Mouse (Mus musculus) midbrain, embryonic 13.5 days (tissue): Measurements from ENCODE around the gene Cacna2d2. TPM values are rescaled to one million over a fixed set of nuclear protein-coding genes. Genes with fewer than 3 reads are reported as not detected.

Experiments used
- ATAC-seq: fragments of 200-750 bp; cut with Nextera tagmentation; 2 replicates; pipeline ENCODE4 v1.8.0; 2017; ENCODE audit warnings: mild to moderate bottlenecking, moderate TSS enrichment, moderate library complexity
- H3K27ac ChIP-seq: fragments of 300-500 bp; sonication (generic); 2 replicates; pipeline ENCODE4 v1.5.1; 2015; ENCODE audit warnings: inconsistent platforms, mild to moderate bottlenecking, moderate library complexity
- H3K27me3 ChIP-seq: fragments of 300-500 bp; sonication (generic); 2 replicates; pipeline ENCODE4 v1.6.1; 2015; ENCODE audit warnings: mild to moderate bottlenecking, inconsistent platforms
- H3K36me3 ChIP-seq: fragments of 300-500 bp; sonication (generic); 2 replicates; pipeline ENCODE4 v1.6.1; 2015; ENCODE audit warnings: mild to moderate bottlenecking, inconsistent platforms
- H3K4me1 ChIP-seq: fragments of 300-500 bp; sonication (generic); replicated peaks from 2 replicates; pipeline ENCODE4 v1.6.1; 2015; ENCODE audit warnings: inconsistent platforms
- H3K4me2 ChIP-seq: fragments of 300-500 bp; sonication (generic); replicated peaks from 2 replicates; pipeline ENCODE4 v1.6.1; 2015; ENCODE audit warnings: moderate library complexity, mild to moderate bottlenecking, inconsistent platforms
- H3K4me3 ChIP-seq: fragments of 300-500 bp; sonication (generic); replicated peaks from 2 replicates; pipeline ENCODE4 v1.5.1; 2015; ENCODE audit warnings: mild to moderate bottlenecking, inconsistent platforms
- H3K9ac ChIP-seq: fragments of 300-500 bp; sonication (generic); replicated peaks from 2 replicates; pipeline ENCODE4 v1.6.1; 2015; ENCODE audit warnings: mild to moderate bottlenecking, inconsistent platforms
- H3K9me3 ChIP-seq: fragments of 300-500 bp; sonication (generic); 2 replicates; pipeline ENCODE4 v1.6.1; 2016; ENCODE audit warnings: mild to moderate bottlenecking, inconsistent platforms
- WGBS: fragments of 180-500 bp; shearing (Covaris S2); methylation state at CpG from one replicate; pipeline ENCODE4 v1.1.7; 2015; 5-methylcytosine and 5-hydroxymethylcytosine counted together
- polyA plus RNA-seq: library from polyadenylated mRNA; unstranded; fragments of >200 nt; fragmentation: Nextera tagmentation; extraction: Ambion mirVana; gene quantifications from 2 replicates; pipeline ENCODE4 v1.2.1, GENCODE M21; 2015

Gene Cacna2d2
- polyA plus RNA-seq, 1 experiment from 2014 or later = 7.1 TPM

DNA sequence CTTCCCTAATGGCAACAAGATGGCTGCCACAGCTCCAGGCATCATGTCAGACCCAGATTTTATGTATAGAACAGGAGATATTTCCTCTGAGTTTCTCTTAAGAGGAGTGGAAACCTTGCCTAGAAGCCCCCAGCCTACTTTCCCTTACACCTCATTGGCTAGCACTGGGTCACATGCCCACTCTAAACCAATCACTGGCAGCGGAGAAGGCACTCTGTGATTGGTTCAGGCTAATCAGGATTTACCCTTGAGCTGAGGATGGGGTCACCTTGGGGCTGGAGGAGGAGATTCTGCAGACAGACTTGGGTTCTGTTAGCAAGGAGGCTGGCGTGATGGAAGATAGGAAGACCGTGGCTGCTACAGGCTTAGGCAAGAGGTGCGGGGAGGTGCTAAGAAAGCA, 10.0 kb downstream of the Cacna2d2 start:
- Histone ChIP-seq H3K27me3 (no peaks in the 10 kb centered on the region), H3K4me3 (no peak overlapping the region), H3K4me1 (peaks cover 14% of the 10 kb centered on the region), H3K36me3 (peaks cover 5% of the 10 kb centered on the region; the same call in 1 of the 2 replicates), H3K9ac (no peak overlapping the region), H3K27ac (no peak overlapping the region), H3K9me3 (no peaks in the 10 kb centered on the region), H3K4me2 (no peak overlapping the region)
- 88% methylated on average over 4 of the region's 4 CpGs for WGBS
- ATAC-seq = no peak

DNA sequence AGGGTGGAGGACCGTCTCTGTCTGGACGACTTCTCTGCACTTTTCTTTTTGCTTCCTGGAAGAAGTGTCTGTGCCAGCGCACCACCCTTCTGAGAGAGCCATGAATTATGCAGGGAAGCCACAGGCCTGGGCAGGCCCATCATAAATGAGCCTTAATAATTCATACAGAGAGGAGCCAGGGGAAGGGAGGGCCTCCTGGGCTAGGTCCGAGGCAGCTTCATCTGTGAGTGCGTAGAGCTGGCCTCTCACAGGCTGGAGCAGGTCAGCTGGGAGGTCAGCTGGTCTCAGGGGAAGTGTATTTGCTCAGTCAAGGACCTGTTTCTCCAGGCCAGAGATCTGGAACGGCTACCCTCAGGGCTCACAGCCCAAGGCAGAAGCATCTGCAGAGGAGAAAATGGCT, 17.7 kb downstream of the Cacna2d2 start:
- Histone ChIP-seq H3K27me3 (no peaks in the 10 kb centered on the region), H3K4me3 (no peak overlapping the region), H3K27ac (peak overlapping the region; percentile 61), H3K36me3 (peaks cover 4% of the 10 kb centered on the region; the same call in 1 of the 2 replicates), H3K4me1 (peaks cover 42% of the 10 kb centered on the region), H3K9ac (no peak overlapping the region), H3K9me3 (no peaks in the 10 kb centered on the region), H3K4me2 (no peak overlapping the region)
- whole genome bisulfite sequencing = 54% methylated on average over 6 of the region's 6 CpGs
- peak; percentile 83 for ATAC-seq

DNA sequence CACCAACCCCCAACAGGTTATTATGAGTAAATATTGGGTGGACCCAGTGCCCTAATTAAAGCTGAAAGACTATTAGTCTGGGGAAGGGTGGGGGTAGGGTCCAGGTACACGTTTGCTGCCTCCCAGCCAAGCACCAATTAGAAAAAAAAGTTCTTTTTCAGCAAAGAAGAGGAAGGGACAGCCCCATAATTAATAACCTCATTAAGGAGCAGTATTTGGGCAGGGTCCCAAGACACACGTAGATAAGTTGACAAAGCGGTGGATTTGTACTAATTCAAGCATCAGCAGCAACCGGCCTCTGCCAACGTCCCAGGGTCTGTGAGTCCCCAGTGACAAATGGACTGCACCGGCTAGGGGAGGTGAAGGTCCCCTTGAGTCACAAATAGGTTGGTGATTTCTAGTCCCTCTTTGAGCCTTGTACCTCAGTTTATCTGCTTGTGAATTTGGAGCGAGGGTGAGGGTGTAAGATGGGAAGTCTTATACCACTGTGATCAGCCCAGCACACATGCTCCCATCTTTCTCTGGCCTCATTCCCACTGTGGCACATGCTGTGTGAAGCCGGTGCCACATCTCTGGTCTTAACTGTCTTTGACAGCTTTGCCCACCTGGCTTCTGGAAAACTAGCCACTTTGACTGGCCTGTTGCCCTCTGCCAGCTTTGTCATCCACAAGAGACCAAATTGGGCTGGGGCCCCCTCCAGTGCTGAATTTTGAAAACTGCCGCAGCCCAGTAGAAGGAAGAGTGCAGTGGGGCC, 20.3 kb downstream of the Cacna2d2 start:
- ATAC-seq = no peak
- 85% methylated on average over 9 of the region's 9 CpGs for WGBS
- Histone ChIP-seq H3K9me3 (no peaks in the 10 kb centered on the region), H3K9ac (no peak overlapping the region), H3K4me3 (no peak overlapping the region), H3K4me2 (no peak overlapping the region), H3K36me3 (no peaks in the 10 kb centered on the region), H3K27ac (no peak overlapping the region), H3K27me3 (no peaks in the 10 kb centered on the region), H3K4me1 (peaks cover 64% of the 10 kb centered on the region)

DNA sequence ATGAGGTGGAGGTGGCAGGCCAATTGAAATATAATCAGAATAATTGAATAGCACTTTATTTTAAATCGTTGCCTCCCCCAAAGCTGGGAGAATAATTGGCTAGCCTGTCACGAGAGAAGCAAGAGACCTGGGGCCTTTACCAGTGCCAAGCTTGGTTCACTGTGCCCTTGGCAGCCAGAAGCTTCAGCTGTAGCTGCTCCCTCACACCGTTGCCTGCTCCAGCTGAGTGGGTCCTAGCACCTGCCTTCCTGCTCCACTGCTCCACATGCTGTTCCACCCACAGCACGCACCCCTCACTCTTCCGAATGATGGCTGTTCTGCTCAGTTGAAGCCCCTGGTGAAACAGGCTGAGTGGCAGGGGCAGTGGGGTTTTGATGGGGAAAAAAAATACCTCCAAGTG, 21.5 kb downstream of the Cacna2d2 start:
- H3K27ac ChIP-seq = no peak overlapping the region
- 78% methylated on average over 5 of the region's 5 CpGs for WGBS

DNA sequence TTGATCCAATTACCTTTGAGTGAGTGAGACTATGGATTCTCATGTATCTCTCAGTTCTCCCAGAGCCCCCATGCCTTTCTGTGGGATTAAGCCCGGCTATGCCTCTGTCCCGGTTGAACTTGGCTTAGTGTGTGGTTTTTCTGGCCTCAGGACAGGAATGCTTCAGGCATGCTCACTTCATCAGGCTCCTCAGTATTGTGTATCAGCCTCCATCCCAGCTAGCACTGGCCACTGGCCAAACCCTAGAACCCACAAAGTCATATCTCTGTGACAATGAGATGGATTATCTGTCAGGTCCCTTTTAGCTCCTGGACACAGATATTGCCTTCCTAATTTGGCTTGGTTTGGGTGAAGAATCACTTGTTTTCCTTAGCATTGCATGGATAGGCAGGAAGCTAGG, 23.5 kb downstream of the Cacna2d2 start:
- 47% methylated on average over 2 of the region's 2 CpGs for WGBS
- ATAC-seq = no peak

More for the DNA sequence above, 21.5 kb downstream of the Cacna2d2 start:
- no peak overlapping the region for H3K4me3 ChIP-seq
- no peaks in the 10 kb centered on the region for H3K36me3 ChIP-seq
- H3K4me2 ChIP-seq = no peak overlapping the region
- peaks cover 75% of the 10 kb centered on the region for H3K4me1 ChIP-seq
- H3K9me3 ChIP-seq = no peaks in the 10 kb centered on the region
- ATAC-seq = no peak
- no peak overlapping the region for H3K9ac ChIP-seq
- no peaks in the 10 kb centered on the region; the same call in 1 of the 2 replicates for H3K27me3 ChIP-seq

DNA sequence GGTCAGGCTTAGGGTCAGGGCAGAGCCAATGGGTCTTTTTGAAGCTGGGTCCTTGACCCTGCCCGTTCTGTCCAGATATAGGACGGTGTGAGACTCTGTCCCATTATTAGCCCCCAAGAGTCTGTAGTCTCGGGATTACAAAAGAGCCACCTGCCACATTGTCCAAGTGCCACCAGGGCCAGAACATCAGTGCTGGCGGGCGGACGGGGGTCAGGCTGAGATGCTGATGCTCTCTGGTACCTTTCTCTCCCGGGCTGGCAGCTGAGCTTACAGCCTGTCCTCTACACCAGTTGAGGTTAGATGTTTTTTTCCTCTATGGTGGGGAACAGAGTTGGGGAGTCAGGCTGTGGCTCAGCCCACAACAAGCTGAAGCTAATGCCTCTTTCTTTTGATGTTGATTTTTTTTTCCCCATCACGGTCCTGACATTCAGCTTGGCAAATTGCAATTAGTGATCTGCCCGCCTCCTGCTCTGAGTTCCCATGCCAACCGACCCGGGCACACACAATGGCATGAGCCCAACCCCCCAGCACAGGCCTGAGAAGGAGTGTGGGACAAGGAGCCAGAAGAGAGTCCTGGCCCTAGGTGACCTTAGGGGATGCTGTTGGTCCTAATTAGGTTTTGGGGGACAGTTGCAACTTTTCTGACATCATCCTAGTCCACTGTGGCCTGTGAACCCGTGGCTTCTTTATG, 25.2 kb downstream of the Cacna2d2 start:
- Histone ChIP-seq H3K36me3 (no peaks in the 10 kb centered on the region; the same call in 1 of the 2 replicates), H3K4me3 (no peak overlapping the region), H3K4me2 (no peak overlapping the region), H3K9me3 (no peaks in the 10 kb centered on the region), H3K27ac (peak overlapping the region; percentile 52; the same call in 1 of the 2 replicates), H3K9ac (no peak overlapping the region), H3K4me1 (peaks cover 90% of the 10 kb centered on the region), H3K27me3 (peaks cover 3% of the 10 kb centered on the region; the same call in 1 of the 2 replicates)
- 36% methylated on average over 12 of the region's 12 CpGs for WGBS
- ATAC-seq = no peak

More for the DNA sequence above, 23.5 kb downstream of the Cacna2d2 start:
- Histone ChIP-seq H3K4me1 (peaks cover 74% of the 10 kb centered on the region), H3K36me3 (no peaks in the 10 kb centered on the region; the same call in 1 of the 2 replicates), H3K4me3 (no peak overlapping the region), H3K9ac (no peak overlapping the region), H3K27me3 (peaks cover 3% of the 10 kb centered on the region; the same call in 1 of the 2 replicates), H3K9me3 (no peaks in the 10 kb centered on the region), H3K4me2 (no peak overlapping the region), H3K27ac (0 out of 2 replicates have a peak overlapping the region, but pooled peaks have one; percentile 9)

DNA sequence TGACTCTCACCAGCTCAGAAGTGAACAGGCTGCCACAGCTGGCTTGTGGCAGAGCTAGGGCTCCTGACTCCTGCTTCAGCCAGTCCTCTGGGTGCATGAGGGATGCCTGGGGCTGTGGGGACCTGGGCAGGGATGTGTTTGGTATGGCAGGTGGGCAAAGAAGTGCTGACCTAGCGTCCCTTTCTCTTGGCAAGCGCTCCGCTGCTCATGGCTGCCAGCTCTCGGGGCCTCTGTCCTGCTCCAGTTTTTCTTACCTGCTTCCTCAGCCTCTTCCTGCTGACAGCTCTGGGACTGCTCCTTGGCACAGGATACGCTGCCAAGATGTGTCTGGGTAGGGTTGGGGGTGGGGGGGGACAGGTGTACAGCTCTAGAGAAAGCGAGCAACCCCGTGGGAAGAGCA, 28.5 kb downstream of the Cacna2d2 start:
- no peak for ATAC-seq
- Histone ChIP-seq H3K36me3 (no peaks in the 10 kb centered on the region; the same call in 1 of the 2 replicates), H3K4me2 (no peak overlapping the region), H3K4me1 (peaks cover 90% of the 10 kb centered on the region), H3K27ac (0 out of 2 replicates have a peak overlapping the region, but pooled peaks have one; percentile 9), H3K27me3 (peaks cover 3% of the 10 kb centered on the region; the same call in 1 of the 2 replicates), H3K9ac (no peak overlapping the region), H3K4me3 (no peak overlapping the region), H3K9me3 (no peaks in the 10 kb centered on the region)
- 90% methylated on average over 7 of the region's 7 CpGs for WGBS

DNA sequence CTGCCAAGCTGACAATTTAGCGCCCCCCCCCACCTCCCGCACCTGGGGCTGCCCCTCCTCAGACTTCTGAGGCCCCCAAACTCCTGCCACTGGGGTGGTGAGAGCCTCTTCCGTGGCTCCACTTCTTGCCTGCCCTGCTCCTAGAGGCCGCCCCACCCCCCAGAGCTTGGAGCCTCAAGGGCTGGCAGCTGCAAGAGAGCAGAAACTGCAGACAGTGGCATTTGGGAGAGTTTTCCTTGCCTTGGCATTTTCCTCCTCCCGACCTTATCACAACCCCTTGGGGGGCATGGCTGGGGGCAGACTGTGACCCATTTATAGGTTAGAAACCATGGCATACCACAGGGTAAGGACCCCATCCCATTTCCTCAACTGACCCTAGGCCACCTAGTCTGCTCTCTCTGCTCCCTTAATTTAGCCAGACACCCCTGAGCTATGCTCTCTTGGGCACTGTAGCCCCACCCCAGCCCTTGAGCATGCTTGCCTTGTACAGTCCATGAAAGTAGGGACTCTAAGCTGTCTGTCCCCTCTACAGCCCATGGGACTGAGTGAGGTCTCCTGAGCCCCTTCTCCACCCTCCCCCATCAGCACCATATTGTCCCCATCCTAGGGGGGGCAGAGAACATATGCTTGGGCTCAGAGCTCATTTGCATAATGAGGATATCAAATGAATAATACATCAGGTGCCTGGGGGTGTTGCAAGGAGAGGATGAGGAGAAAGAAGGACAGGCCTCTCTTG, 29.2 kb downstream of the Cacna2d2 start:
- Histone ChIP-seq H3K4me1 (peaks cover 87% of the 10 kb centered on the region), H3K9me3 (no peaks in the 10 kb centered on the region), H3K4me3 (no peak overlapping the region), H3K27me3 (peaks cover 3% of the 10 kb centered on the region; the same call in 1 of the 2 replicates), H3K36me3 (no peaks in the 10 kb centered on the region; the same call in 1 of the 2 replicates), H3K27ac (no peak overlapping the region), H3K4me2 (no peak overlapping the region), H3K9ac (no peak overlapping the region)
- 48% methylated on average over 5 of the region's 5 CpGs for WGBS
- peak; percentile 47 for ATAC-seq

DNA sequence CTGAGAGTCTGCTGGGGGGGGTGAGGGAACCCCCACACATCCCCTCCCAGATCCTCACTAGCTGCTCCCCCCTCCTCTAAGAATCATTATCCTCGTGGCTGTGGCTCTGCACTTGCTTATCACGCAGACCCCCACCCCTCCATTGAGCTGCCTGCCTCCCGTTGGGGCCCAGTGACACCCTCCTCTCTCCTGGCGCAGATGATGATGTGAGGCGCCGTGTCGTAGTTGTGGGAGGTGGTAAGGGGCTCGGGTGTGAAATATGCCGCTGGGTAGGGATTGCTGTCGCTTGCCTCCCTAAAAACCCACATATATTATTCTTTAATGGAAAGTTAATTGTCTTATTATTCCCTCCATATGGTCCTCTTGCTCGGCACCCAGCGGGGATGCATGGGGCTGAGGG, 31.0 kb downstream of the Cacna2d2 start:
- Histone ChIP-seq H3K27ac (peak overlapping the region; percentile 54), H3K4me1 (peaks cover 88% of the 10 kb centered on the region), H3K36me3 (no peaks in the 10 kb centered on the region; the same call in 1 of the 2 replicates), H3K4me3 (no peak overlapping the region), H3K4me2 (0 out of 2 replicates have a peak overlapping the region, but pooled peaks have one; percentile 7), H3K9ac (peak overlapping the region; percentile 19; the same call in 1 of the 2 replicates), H3K27me3 (peaks cover 3% of the 10 kb centered on the region; the same call in 1 of the 2 replicates), H3K9me3 (no peaks in the 10 kb centered on the region)
- WGBS = 52% methylated on average over 12 of the region's 12 CpGs
- ATAC-seq = no peak

DNA sequence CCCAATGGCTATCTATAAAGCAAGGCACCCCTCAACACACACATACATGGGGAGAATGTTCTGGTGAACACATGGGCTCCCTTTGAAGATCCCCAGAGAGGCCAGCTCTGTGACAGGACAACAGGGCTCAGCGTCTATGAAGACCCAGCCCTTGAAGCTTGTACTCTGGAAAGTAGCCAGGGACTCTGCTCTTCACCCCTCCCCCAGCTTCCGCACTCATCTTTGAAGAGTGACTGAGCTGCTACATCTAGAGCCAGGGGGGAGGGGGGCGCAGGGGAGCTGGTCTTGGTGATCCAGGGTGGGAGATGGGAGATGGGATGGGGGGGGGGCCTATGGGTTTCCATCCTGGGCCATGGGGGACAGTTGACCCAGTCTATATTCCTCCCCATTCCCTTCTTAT, 33.1 kb downstream of the Cacna2d2 start:
- 79% methylated on average over 3 of the region's 3 CpGs for WGBS
- no peak for ATAC-seq

DNA sequence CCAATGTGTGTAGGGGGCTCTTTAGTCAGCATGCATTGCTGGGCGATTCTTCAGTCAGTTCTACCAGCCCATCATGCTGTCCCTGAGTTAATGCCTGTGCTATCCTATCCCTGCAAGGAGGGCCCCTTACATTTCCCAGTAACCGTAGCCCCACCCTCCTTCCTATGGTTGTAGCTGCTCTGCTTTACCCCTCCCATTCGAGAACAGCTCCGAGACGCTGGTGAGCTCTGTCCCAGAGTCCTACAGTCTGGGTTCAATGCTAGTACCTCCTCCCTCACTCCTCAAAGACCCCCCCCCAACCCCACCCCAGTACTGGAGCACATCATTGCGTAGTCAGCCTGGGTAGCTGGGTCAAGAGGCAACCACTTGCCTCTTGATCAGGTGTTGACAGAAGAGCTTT, 35.4 kb downstream of the Cacna2d2 start:
- H3K4me2 ChIP-seq = no peak overlapping the region
- H3K27me3 ChIP-seq = no peaks in the 10 kb centered on the region
- peak overlapping the region; percentile 32; the same call in 1 of the 2 replicates for H3K9ac ChIP-seq
- ATAC-seq = peak; percentile 62
- WGBS = 21% methylated on average over 6 of the region's 6 CpGs
- peaks cover 74% of the 10 kb centered on the region for H3K4me1 ChIP-seq
- peak overlapping the region; percentile 80 for H3K27ac ChIP-seq
- no peaks in the 10 kb centered on the region for H3K9me3 ChIP-seq
- H3K36me3 ChIP-seq = no peaks in the 10 kb centered on the region
- H3K4me3 ChIP-seq = no peak overlapping the region

More for the DNA sequence above, 33.1 kb downstream of the Cacna2d2 start:
- peaks cover 82% of the 10 kb centered on the region for H3K4me1 ChIP-seq
- no peaks in the 10 kb centered on the region; the same call in 1 of the 2 replicates for H3K36me3 ChIP-seq
- H3K4me2 ChIP-seq = no peak overlapping the region
- no peak overlapping the region for H3K4me3 ChIP-seq
- H3K9ac ChIP-seq = no peak overlapping the region
- no peak overlapping the region for H3K27ac ChIP-seq
- H3K9me3 ChIP-seq = no peaks in the 10 kb centered on the region
- no peaks in the 10 kb centered on the region for H3K27me3 ChIP-seq
